Mouse (Mus musculus): ENCODE measurements at regions not wholly inside any gene's neighbourhood (a gene's known extent, or its start where the extent isn't known, plus 50 kb on each side); places are given as distances from the start of the nearest gene placed in this dataset.
A peak's percentile ranks its signal among the peaks of the same experiment; 100 is the strongest.

DNA sequence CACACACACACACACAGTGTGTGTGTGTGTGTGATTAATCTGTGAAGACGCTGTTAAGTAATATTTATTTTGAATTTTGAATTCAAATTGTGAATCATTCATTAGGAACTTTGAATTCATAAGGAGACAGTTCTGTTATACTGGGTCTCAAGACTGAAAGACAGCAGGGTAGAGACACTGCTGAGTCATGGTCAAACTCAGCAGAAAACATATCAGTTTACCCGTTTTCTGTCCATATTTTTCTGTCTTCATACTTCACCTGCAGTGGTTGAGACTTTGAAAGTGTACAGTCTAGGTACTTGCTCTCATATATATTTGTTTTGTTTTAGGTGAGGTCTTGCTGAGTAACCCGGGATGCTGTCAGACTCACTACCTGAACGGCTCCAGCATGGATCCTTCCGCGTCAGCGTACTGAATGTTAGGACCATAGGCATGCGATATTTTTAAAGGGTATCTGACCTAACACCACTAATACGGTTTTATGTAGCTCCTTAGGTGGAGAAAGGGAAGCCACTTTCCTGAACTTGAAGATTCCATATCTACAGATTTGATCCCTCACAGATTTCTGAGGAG lies 1104.6 kb upstream of the 2610301B20Rik start:
- 64% methylated on average over 9 of the region's 9 CpGs for WGBS
- DNase-seq = peak; percentile 29

DNA sequence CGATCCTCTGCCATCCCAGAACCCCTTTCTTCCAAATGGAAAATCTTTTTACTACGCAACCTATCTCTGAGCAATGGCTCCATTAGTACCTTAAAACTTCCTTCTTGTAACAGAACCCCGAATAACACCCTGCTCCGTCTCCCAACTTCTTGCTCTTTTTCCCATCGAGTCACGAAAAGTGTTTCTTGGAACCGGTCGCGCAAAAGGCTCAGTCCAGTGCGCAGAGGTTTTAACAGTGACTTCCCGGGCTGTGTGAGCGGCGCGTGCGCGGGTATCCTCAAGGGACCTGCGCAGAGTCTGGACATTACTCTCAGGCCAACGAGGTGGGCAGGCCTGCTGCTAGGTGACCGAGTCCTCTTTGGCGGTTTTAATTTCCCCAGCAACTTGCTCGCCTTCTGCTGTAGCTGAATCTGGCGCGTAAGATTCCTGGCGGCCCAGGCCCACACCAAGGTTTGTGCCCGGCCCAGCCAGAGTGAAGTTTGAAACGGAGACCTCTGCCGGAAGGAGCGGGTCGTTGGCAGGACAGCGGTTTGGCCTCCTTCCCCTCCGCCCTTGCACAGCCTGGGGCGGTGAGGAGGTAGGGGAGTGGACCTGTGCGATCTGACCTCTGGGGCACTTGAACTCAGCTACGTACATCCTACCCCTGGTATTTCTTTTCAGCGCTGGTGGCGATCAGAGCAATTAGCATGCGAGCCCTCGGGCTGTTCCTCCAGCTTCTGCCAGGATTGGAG lies 1103.8 kb upstream of the 2610301B20Rik start:
- WGBS = 3% methylated on average over 38 of the region's 38 CpGs
- DNase-seq (peak; percentile 45), ATAC-seq (peak; percentile 79)
- Histone ChIP-seq H3K27me3 (ENCODE audit: insufficient read depth, low read length) (no peaks in the 10 kb centered on the region), H3K9me3 (ENCODE audit: low read length) (no peaks in the 10 kb centered on the region), H3K9ac (peak overlapping the region; percentile 49), H3K4me2 (ENCODE audit: low read depth) (peak overlapping the region; percentile 100), H3K36me3 (ENCODE audit: insufficient read depth) (no peaks in the 10 kb centered on the region), H3K27ac (ENCODE audit: low read depth, low read length) (no peak overlapping the region; the same call in 1 of the 2 replicates), H3K4me3 (ENCODE audit: low read depth, low read length) (peak overlapping the region; percentile 59), H3K4me1 (ENCODE audit: insufficient read depth) (no peaks in the 10 kb centered on the region)
- TF ChIP-seq CTCF (IDR thresholded peaks at IDR 0.05; ENCODE audit: low read depth) = peak; percentile 41; the same call in 1 of the 2 replicates

More for the DNA sequence above, 1104.6 kb upstream of the 2610301B20Rik start:
- TF ChIP-seq CTCF (IDR thresholded peaks at IDR 0.05; ENCODE audit: low read depth) = no peak
- Histone ChIP-seq H3K4me3 (ENCODE audit: low read depth, low read length) (peak overlapping the region; percentile 59; the same call in 1 of the 2 replicates), H3K4me1 (ENCODE audit: insufficient read depth) (no peaks in the 10 kb centered on the region), H3K27ac (ENCODE audit: low read depth, low read length) (no peak overlapping the region), H3K4me2 (ENCODE audit: low read depth) (peak overlapping the region; percentile 100), H3K27me3 (ENCODE audit: insufficient read depth, low read length) (no peaks in the 10 kb centered on the region), H3K9ac (no peak overlapping the region), H3K9me3 (ENCODE audit: low read length) (no peaks in the 10 kb centered on the region), H3K36me3 (ENCODE audit: insufficient read depth) (no peaks in the 10 kb centered on the region)
- ATAC-seq = no peak

DNA sequence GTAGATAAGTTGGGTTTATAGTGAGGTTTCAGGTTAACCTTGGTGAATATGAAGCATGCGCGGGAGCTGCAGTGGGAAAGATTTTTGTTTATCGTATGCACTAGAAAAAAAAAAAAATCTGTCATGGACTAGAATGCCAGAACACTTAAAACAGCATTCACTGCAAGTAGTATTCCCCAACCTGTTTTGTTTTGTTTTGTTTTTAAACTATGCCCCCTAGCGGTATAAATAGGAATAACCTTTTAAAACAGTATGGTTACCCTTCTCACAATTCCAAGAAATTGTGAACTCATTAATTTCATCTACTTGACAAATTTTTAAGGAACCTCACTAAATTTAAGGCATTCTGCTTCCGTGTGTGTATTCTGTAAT lies 1103.2 kb upstream of the 2610301B20Rik start:
- peak overlapping the region; percentile 59 for H3K4me3 ChIP-seq (ENCODE audit: low read depth, low read length)
- no peaks in the 10 kb centered on the region for H3K27me3 ChIP-seq (ENCODE audit: insufficient read depth, low read length)
- H3K9me3 ChIP-seq (ENCODE audit: low read length) = no peaks in the 10 kb centered on the region
- ATAC-seq = peak; percentile 79
- peak overlapping the region; percentile 49; the same call in 1 of the 2 replicates for H3K9ac ChIP-seq
- no peak overlapping the region for H3K27ac ChIP-seq (ENCODE audit: low read depth, low read length)
- whole genome bisulfite sequencing = under 1% methylated on average over 5 of the region's 5 CpGs
- H3K36me3 ChIP-seq (ENCODE audit: insufficient read depth) = no peaks in the 10 kb centered on the region
- peak overlapping the region; percentile 100 for H3K4me2 ChIP-seq (ENCODE audit: low read depth)
- TF ChIP-seq CTCF (IDR thresholded peaks at IDR 0.05; ENCODE audit: low read depth) = peak; percentile 51
- no peaks in the 10 kb centered on the region for H3K4me1 ChIP-seq (ENCODE audit: insufficient read depth)
- peak; percentile 69 for DNase-seq

DNA sequence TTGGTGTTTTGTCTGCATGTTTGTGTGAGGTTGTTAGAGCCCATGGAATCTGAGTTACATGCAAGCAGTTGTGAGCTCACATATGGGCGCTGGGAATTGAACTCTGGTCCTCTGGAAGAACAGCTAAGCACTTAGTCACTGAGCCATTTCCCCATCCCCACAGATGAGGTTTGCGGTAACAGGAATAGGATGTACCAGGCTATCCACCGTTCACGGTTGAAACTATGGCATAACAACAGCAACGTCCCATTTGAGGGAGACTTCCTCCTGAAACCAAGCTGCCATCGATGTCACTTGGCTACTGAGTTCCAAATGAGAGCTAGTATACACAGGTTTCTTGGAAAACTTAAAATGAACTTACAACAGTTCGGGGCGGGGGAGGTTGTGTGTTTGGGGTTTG lies 1095.9 kb upstream of the 2610301B20Rik start:
- no peak overlapping the region for H3K4me3 ChIP-seq (ENCODE audit: low read depth, low read length)
- no peak overlapping the region for H3K27ac ChIP-seq (ENCODE audit: low read depth, low read length)
- DNase-seq (no peak), ATAC-seq (no peak)
- no peaks in the 10 kb centered on the region for H3K36me3 ChIP-seq (ENCODE audit: insufficient read depth)
- H3K27me3 ChIP-seq (ENCODE audit: insufficient read depth, low read length) = no peaks in the 10 kb centered on the region
- TF ChIP-seq CTCF (IDR thresholded peaks at IDR 0.05; ENCODE audit: low read depth) = no peak
- no peak overlapping the region for H3K9ac ChIP-seq
- H3K4me2 ChIP-seq (ENCODE audit: low read depth) = no peak overlapping the region
- no peaks in the 10 kb centered on the region for H3K9me3 ChIP-seq (ENCODE audit: low read length)
- no peaks in the 10 kb centered on the region for H3K4me1 ChIP-seq (ENCODE audit: insufficient read depth)
- WGBS = 96% methylated on average over 8 of the region's 8 CpGs

DNA sequence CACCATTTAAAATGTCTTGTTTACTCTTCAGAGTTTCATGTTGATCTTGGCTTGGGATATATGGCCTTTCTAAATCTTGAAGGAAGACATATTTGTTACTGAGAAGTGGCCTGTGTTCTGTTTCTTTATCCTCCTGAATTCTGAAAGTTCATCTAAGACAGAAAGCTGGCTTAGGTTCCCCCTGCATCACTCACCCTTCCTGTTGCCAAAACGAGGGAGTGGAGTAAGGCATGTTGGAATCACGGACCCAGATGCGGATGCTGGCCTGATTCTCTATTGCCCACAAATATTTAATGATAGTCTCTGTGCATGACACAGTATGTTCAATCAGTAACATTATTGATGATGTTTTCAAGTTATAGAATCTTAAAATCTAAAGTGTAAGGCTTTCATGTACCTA lies 1094.7 kb upstream of the 2610301B20Rik start:
- no peak for DNase-seq
- Histone ChIP-seq H3K4me2 (ENCODE audit: low read depth) (no peak overlapping the region), H3K27ac (ENCODE audit: low read depth, low read length) (no peak overlapping the region), H3K27me3 (ENCODE audit: insufficient read depth, low read length) (no peaks in the 10 kb centered on the region), H3K36me3 (ENCODE audit: insufficient read depth) (no peaks in the 10 kb centered on the region), H3K9me3 (ENCODE audit: low read length) (no peaks in the 10 kb centered on the region), H3K9ac (no peak overlapping the region), H3K4me1 (ENCODE audit: insufficient read depth) (no peaks in the 10 kb centered on the region), H3K4me3 (ENCODE audit: low read depth, low read length) (no peak overlapping the region)
- no peak for TF ChIP-seq CTCF (IDR thresholded peaks at IDR 0.05; ENCODE audit: low read depth)
- WGBS = 87% methylated on average over 3 of the region's 3 CpGs
- ATAC-seq = no peak

DNA sequence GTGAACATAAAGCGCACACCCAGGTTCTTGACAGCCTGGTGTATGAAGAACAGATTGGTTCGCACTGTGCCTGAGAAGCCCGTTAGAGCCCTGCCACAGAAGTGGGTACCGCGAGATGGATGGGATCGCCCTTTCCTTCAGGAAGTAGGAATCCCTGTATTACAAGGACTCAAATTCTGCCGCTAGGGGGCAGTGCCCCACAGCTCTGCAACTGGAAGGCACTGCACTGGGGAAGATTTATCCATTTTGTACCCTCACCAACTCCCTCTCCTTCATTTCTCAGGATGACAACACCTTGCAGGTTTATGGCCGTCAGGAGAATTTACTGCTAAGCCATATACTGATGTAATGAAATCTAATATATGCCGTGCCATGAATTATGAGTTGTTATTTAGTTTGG lies 1094.1 kb upstream of the 2610301B20Rik start:
- no peaks in the 10 kb centered on the region for H3K36me3 ChIP-seq (ENCODE audit: insufficient read depth)
- H3K9me3 ChIP-seq (ENCODE audit: low read length) = no peaks in the 10 kb centered on the region
- H3K9ac ChIP-seq = no peak overlapping the region
- 38% methylated on average over 9 of the region's 9 CpGs for WGBS
- no peak overlapping the region for H3K4me3 ChIP-seq (ENCODE audit: low read depth, low read length)
- TF ChIP-seq CTCF (IDR thresholded peaks at IDR 0.05; ENCODE audit: low read depth) = peak; percentile 72
- H3K27ac ChIP-seq (ENCODE audit: low read depth, low read length) = no peak overlapping the region
- DNase-seq = peak; percentile 71
- ATAC-seq = peak; percentile 69
- H3K4me2 ChIP-seq (ENCODE audit: low read depth) = no peak overlapping the region
- no peaks in the 10 kb centered on the region for H3K4me1 ChIP-seq (ENCODE audit: insufficient read depth)
- H3K27me3 ChIP-seq (ENCODE audit: insufficient read depth, low read length) = no peaks in the 10 kb centered on the region

DNA sequence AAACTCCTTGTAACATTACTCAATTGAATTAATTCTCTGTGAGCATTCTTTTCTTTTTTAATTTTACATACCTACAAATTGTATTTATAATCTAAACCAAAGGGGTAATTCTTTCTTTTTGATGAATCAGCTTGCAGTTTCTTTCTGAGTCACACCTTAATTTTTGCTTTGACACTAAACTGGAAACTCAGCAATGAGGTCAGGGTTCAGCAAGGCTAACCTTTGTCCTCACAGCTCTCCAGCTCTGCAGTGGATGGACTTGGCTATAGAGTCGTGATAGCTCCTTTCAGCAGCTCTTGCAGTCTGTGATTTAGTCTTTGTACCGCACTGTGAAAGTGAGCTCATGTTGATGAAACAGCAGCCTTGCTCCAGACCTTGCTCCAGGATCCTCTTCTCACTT lies 1093.0 kb upstream of the 2610301B20Rik start:
- H3K4me2 ChIP-seq (ENCODE audit: low read depth) = no peak overlapping the region
- H3K36me3 ChIP-seq (ENCODE audit: insufficient read depth) = no peaks in the 10 kb centered on the region
- no peak overlapping the region for H3K27ac ChIP-seq (ENCODE audit: low read depth, low read length)
- 61% methylated on average over 2 of the region's 2 CpGs for WGBS
- H3K4me1 ChIP-seq (ENCODE audit: insufficient read depth) = no peaks in the 10 kb centered on the region
- H3K9ac ChIP-seq = no peak overlapping the region
- no peak overlapping the region for H3K4me3 ChIP-seq (ENCODE audit: low read depth, low read length)
- H3K27me3 ChIP-seq (ENCODE audit: insufficient read depth, low read length) = no peaks in the 10 kb centered on the region
- no peaks in the 10 kb centered on the region for H3K9me3 ChIP-seq (ENCODE audit: low read length)
- DNase-seq (no peak), ATAC-seq (no peak)
- TF ChIP-seq CTCF (IDR thresholded peaks at IDR 0.05; ENCODE audit: low read depth) = no peak
